Mouse (Mus musculus): ENCODE results near the gene Csn3. TPM values are rescaled to one million over a fixed set of nuclear protein-coding genes. Genes with fewer than 3 reads are reported as not detected.

Csn3 gene
- not detected for total RNA-seq (2021)
- polyA plus RNA-seq (2012; rRNA removed): not detected in 2 replicates
- long read RNA-seq: 0 reads

GRCm38 (mm10) chr5:87925372-87925771 is at the start of gene Csn3:
TSS of gene Csn3 (plus strand) at chr5:87925579.
- DNase-seq: no peak

- DNase-seq: no peak
These were observed 40.6 kb upstream of the Csn3 start, which contains the start of gene Odam for GRCm38 (mm10) chr5:87884729-87885128. TSS of gene Odam (plus strand) at chr5:87885029.

GRCm38 (mm10) chr5:87931603-87932002 is 6.2 kb downstream of the Csn3 start:
- DNase-seq: no peak

GRCm38 (mm10) chr5:87940752-87941151 is 15.4 kb downstream of the Csn3 start:
- DNase-seq: no peak

GRCm38 (mm10) chr5:87942515-87942914 is 17.1 kb downstream of the Csn3 start:
- no peak for DNase-seq

GRCm38 (mm10) chr5:87951836-87952235 is 26.5 kb downstream of the Csn3 start:
- DNase-seq: no peak

GRCm38 (mm10) chr5:87969201-87969600 is 43.8 kb downstream of the Csn3 start, which contains the start of the genes 2310003L06Rik and Gm28434:
TSS of gene 2310003L06Rik (plus strand) at chr5:87969459.
TSS of gene Gm28434 (plus strand) at chr5:87969517.
- no peak for DNase-seq

- DNase-seq: no peak
These were observed 53.8 kb downstream of the Csn3 start, which contains the start of gene Cabs1 for GRCm38 (mm10) chr5:87979139-87979538. TSS of gene Cabs1 (plus strand) at chr5:87979439.

Other genes starting within 250 kb of the Csn3 start
- gene Csn2, start 225.9 kb upstream of the Csn3 start, total RNA-seq (2021): not detected
- not detected in 2 replicates for gene Csn2, start 225.9 kb upstream of the Csn3 start, polyA plus RNA-seq (2012; rRNA removed)
- gene Csn1s2a, start 151.0 kb upstream of the Csn3 start, total RNA-seq (2021): not detected
- not detected in 2 replicates for gene Csn1s2a, start 151.0 kb upstream of the Csn3 start, polyA plus RNA-seq (2012; rRNA removed)
- gene Csn1s2b, start 117.5 kb upstream of the Csn3 start, total RNA-seq (2021): not detected
- not detected in 2 replicates for gene Csn1s2b, start 117.5 kb upstream of the Csn3 start, polyA plus RNA-seq (2012; rRNA removed)
- not detected for gene Prr27, start 99.9 kb upstream of the Csn3 start, total RNA-seq (2021)
- not detected in 2 replicates for gene Prr27, start 99.9 kb upstream of the Csn3 start, polyA plus RNA-seq (2012; rRNA removed)
- gene Odam, start 40.5 kb upstream of the Csn3 start, total RNA-seq (2021): not detected
- gene Odam, start 40.5 kb upstream of the Csn3 start, polyA plus RNA-seq (2012; rRNA removed): not detected in 2 replicates
- gene 2310003L06Rik, start 43.9 kb downstream of the Csn3 start, total RNA-seq (2021): not detected
- gene 2310003L06Rik, start 43.9 kb downstream of the Csn3 start, polyA plus RNA-seq (2012; rRNA removed): not detected in 2 replicates
- not detected for gene Gm28434, start 43.9 kb downstream of the Csn3 start, total RNA-seq (2021)
- not detected in 2 replicates for gene Gm28434, start 43.9 kb downstream of the Csn3 start, polyA plus RNA-seq (2012; rRNA removed)
- gene Cabs1, start 53.9 kb downstream of the Csn3 start, total RNA-seq (2021): not detected
- gene Cabs1, start 53.9 kb downstream of the Csn3 start, polyA plus RNA-seq (2012; rRNA removed): not detected in 2 replicates
- not detected for gene Smr3a, start 77.0 kb downstream of the Csn3 start, total RNA-seq (2021)
- gene Smr3a, start 77.0 kb downstream of the Csn3 start, polyA plus RNA-seq (2012; rRNA removed): not detected in 2 replicates
- not detected for gene Smr2, start 161.0 kb downstream of the Csn3 start, total RNA-seq (2021)
- not detected in 2 replicates for gene Smr2, start 161.0 kb downstream of the Csn3 start, polyA plus RNA-seq (2012; rRNA removed)
- gene Gm11116, start 186.0 kb downstream of the Csn3 start, total RNA-seq (2021): not detected
- gene Gm11116, start 186.0 kb downstream of the Csn3 start, polyA plus RNA-seq (2012; rRNA removed): not detected in 2 replicates
- gene Gm11115, start 228.5 kb downstream of the Csn3 start, total RNA-seq (2021): not detected
- not detected in 2 replicates for gene Gm11115, start 228.5 kb downstream of the Csn3 start, polyA plus RNA-seq (2012; rRNA removed)